Mouse (Mus musculus) ovary, adult 10 weeks (tissue): ENCODE measurements around the gene Defa20. TPM values are rescaled to one million over a fixed set of nuclear protein-coding genes. Genes with fewer than 3 reads are reported as not detected.

Experiments used
- polyA plus RNA-seq: library from polyadenylated mRNA; stranded (reverse); fragments of 350-450 nt; fragmentation: Illumina TruSeq; extraction: RNeasy Lipid Tissue Mini Kit (QIAGEN cat#74804); gene quantifications from one replicate; pipeline ENCODE4 v1.2.3, GENCODE M21; 2014

Gene Defa20
- not detected for polyA plus RNA-seq

GRCm38 (mm10) chr8:21508958-21509357, at the start of gene Defa20:
Gene Defa20, plus strand, starts transcription at chr8:21509258.

GRCm38 (mm10) chr8:21528732-21529131, 19.7 kb downstream of the Defa20 start, which contains the start of gene Defa32:
Gene Defa32, plus strand, starts transcription at chr8:21529032.

Other genes with a start within 250 kb of the Defa20 start
- gene Defa27, start 193.7 kb upstream of the Defa20 start, polyA plus RNA-seq: not detected
- gene Defa29, start 182.2 kb upstream of the Defa20 start, polyA plus RNA-seq: not detected
- gene Defa2, start 130.7 kb upstream of the Defa20 start, polyA plus RNA-seq: not detected
- not detected for gene Defa33, start 117.4 kb upstream of the Defa20 start, polyA plus RNA-seq
- not detected for gene Defa36, start 81.8 kb upstream of the Defa20 start, polyA plus RNA-seq
- not detected for gene Gm7849, start 52.7 kb upstream of the Defa20 start, polyA plus RNA-seq
- not detected for gene Defa32, start 19.8 kb downstream of the Defa20 start, polyA plus RNA-seq
- not detected for gene Defa37, start 56.1 kb downstream of the Defa20 start, polyA plus RNA-seq
- gene Defa28, start 73.7 kb downstream of the Defa20 start, polyA plus RNA-seq: not detected
- gene Gm7861, start 85.2 kb downstream of the Defa20 start, polyA plus RNA-seq: not detected
- not detected for gene Defa26, start 108.9 kb downstream of the Defa20 start, polyA plus RNA-seq
- not detected for gene Defa17, start 146.5 kb downstream of the Defa20 start, polyA plus RNA-seq
- not detected for gene Defa34, start 156.5 kb downstream of the Defa20 start, polyA plus RNA-seq
- not detected for gene AY761184, start 194.4 kb downstream of the Defa20 start, polyA plus RNA-seq
- not detected for gene Defa24, start 225.2 kb downstream of the Defa20 start, polyA plus RNA-seq